Mouse (Mus musculus) erythroblast, adult 5-6 weeks (primary cell): ENCODE measurements around the gene Zfp664. TPM values are rescaled to one million over a fixed set of nuclear protein-coding genes. Genes with fewer than 3 reads are reported as not detected.

Source experiments
- total RNA-seq, 2 experiments: library from RNA; stranded (forward) in 1 of 2; stranded (reverse) in 1 of 2; fragments of 150-400 nt in 1 of 2; fragments of 200-764, 138-1000 nt in 1 of 2; gene quantifications; 2 replicates each; pipeline versions ENCODE4 v1.2.3 to v1.2.4; 2015 to 2017; ENCODE audit warnings: low replicate concordance in 2 of 2

Zfp664 gene
- total RNA-seq, 2 experiments from 2014 or later = 3.3 to 5.0 TPM

Other genes with a start within 250 kb of the Zfp664 start
- 6.1 and 7.3 TPM in 2 replicates for gene Atp6v0a2, start 234.1 kb upstream of the Zfp664 start, total RNA-seq (2015; ENCODE audit: low replicate concordance)
- 3.3 and 6.6 TPM in 2 replicates for gene Atp6v0a2, start 234.1 kb upstream of the Zfp664 start, total RNA-seq (2017; ENCODE audit: low replicate concordance)
- gene Dnah10, start 137.6 kb upstream of the Zfp664 start, total RNA-seq (2015; ENCODE audit: low replicate concordance) = 2.9 TPM in 1 of 2 replicates, not detected in the other
- under 0.01 TPM in 1 of 2 replicates, not detected in the other for gene Dnah10, start 137.6 kb upstream of the Zfp664 start, total RNA-seq (2017; ENCODE audit: low replicate concordance)
- gene Ccdc92, start 267 bp upstream of the Zfp664 start, total RNA-seq (2015; ENCODE audit: low replicate concordance) = not detected in 2 replicates
- gene Ccdc92, start 267 bp upstream of the Zfp664 start, total RNA-seq (2017; ENCODE audit: low replicate concordance) = not detected in 2 replicates
- not detected in 2 replicates for gene Rflna, start 140.5 kb downstream of the Zfp664 start, total RNA-seq (2015; ENCODE audit: low replicate concordance)
- gene Rflna, start 140.5 kb downstream of the Zfp664 start, total RNA-seq (2017; ENCODE audit: low replicate concordance) = not detected in 2 replicates